Mouse (Mus musculus): ENCODE measurements around the gene Ppm1l. TPM values are rescaled to one million over a fixed set of nuclear protein-coding genes. Genes with fewer than 3 reads are reported as not detected.

Gene Ppm1l
- 31.3 and 31.8 TPM in 2 replicates for total RNA-seq (2014; rRNA removed)
- polyA plus RNA-seq (2015; fragmentation: Nextera tagmentation; extraction: Ambion mirVana): 17.8 and 20.1 TPM in 2 replicates

GRCm38 (mm10) chr3:69316391-69317195 lies at the start of gene Ppm1l:
Gene Ppm1l (plus strand): TSS chr3:69316861.
- H3K9ac ChIP-seq (replicated peaks; ENCODE audit: low read length, poor library complexity, severe bottlenecking): peak within 1 kb of the TSS; percentile 79
- H3K27ac ChIP-seq (ENCODE audit: low read depth, low read length): peak within 1 kb of the TSS; percentile 92
- peak within 1 kb of the TSS; percentile 83 for H3K4me3 ChIP-seq (ENCODE audit: low read depth, low read length)
- peak; percentile 99 for ATAC-seq (ENCODE audit: low FRiP score)
- peak; percentile 95 for DNase-seq (ENCODE audit: low spot score)
- H3K36me3 ChIP-seq (ENCODE audit: insufficient read depth, low read length): no peaks in the 10 kb centered on the region
- H3K4me2 ChIP-seq (ENCODE audit: low read depth, low read length, poor library complexity, severe bottlenecking): peak within 1 kb of the TSS; percentile 87
- H3K9me3 ChIP-seq (ENCODE audit: low read length): no peaks in the 10 kb centered on the region
- peaks cover 10% of the 10 kb centered on the region; the same call in 1 of the 2 replicates for H3K4me1 ChIP-seq (ENCODE audit: insufficient read depth, low read length)
- TF ChIP-seq CTCF (IDR thresholded peaks at IDR 0.05): no peak; the same call in 1 of the 2 replicates
- under 1% methylated on average over 53 of the region's 80 CpGs for WGBS
- no peaks in the 10 kb centered on the region for H3K27me3 ChIP-seq (ENCODE audit: insufficient read depth, low read length)

DNA sequence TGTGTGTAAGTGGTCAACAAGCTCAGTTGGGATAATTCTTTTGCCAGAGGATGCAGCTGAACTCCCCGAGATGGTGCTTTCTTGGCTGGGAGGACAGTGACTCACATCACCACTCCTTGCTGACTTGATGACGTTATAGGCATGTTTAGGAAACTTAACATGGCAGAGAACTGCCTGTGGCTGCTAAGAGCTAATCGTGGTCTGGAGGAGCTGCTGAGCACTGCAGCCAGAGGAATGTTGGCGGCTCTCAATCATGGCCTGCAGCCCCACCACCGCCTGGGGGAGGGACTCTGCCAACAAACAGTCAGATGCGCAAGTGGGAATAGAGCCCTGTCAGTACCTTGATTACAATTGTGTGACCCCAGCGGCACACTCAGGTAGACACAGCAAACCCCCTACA lies 44.8 kb upstream of the Ppm1l start:
- no peaks in the 10 kb centered on the region for H3K9me3 ChIP-seq (ENCODE audit: low read length)

GRCm38 (mm10) chr3:69274018-69274663 lies 42.5 kb upstream of the Ppm1l start:
- Histone ChIP-seq H3K27me3 (ENCODE audit: insufficient read depth, low read length) (no peaks in the 10 kb centered on the region), H3K36me3 (ENCODE audit: insufficient read depth, low read length) (no peaks in the 10 kb centered on the region), H3K27ac (ENCODE audit: low read depth, low read length) (no peak overlapping the region), H3K4me3 (ENCODE audit: low read depth, low read length) (no peak overlapping the region), H3K4me1 (ENCODE audit: insufficient read depth, low read length) (no peaks in the 10 kb centered on the region), H3K9ac (replicated peaks; ENCODE audit: low read length, poor library complexity, severe bottlenecking) (no peak overlapping the region), H3K4me2 (ENCODE audit: low read depth, low read length, poor library complexity, severe bottlenecking) (no peak overlapping the region), H3K9me3 (ENCODE audit: low read length) (no peaks in the 10 kb centered on the region)
- WGBS: 73% methylated on average over 16 of the region's 16 CpGs
- no peak for TF ChIP-seq CTCF (IDR thresholded peaks at IDR 0.05)
- ATAC-seq (ENCODE audit: low FRiP score): peak; percentile 50; the same call in 1 of the 2 replicates
- DNase-seq (ENCODE audit: low spot score): no peak

More for the DNA sequence above, 44.8 kb upstream of the Ppm1l start:
- TF ChIP-seq CTCF (IDR thresholded peaks at IDR 0.05): no peak
- Histone ChIP-seq H3K9ac (replicated peaks; ENCODE audit: low read length, poor library complexity, severe bottlenecking) (no peak overlapping the region), H3K27ac (ENCODE audit: low read depth, low read length) (no peak overlapping the region), H3K27me3 (ENCODE audit: insufficient read depth, low read length) (no peaks in the 10 kb centered on the region), H3K4me3 (ENCODE audit: low read depth, low read length) (no peak overlapping the region), H3K4me2 (ENCODE audit: low read depth, low read length, poor library complexity, severe bottlenecking) (no peak overlapping the region), H3K36me3 (ENCODE audit: insufficient read depth, low read length) (no peaks in the 10 kb centered on the region), H3K4me1 (ENCODE audit: insufficient read depth, low read length) (no peaks in the 10 kb centered on the region)
- ATAC-seq (ENCODE audit: low FRiP score): no peak
- DNase-seq (ENCODE audit: low spot score): no peak
- WGBS: 77% methylated on average over 7 of the region's 7 CpGs

- Histone ChIP-seq H3K4me2 (ENCODE audit: low read depth, low read length, poor library complexity, severe bottlenecking) (no peak overlapping the region), H3K9ac (replicated peaks; ENCODE audit: low read length, poor library complexity, severe bottlenecking) (no peak overlapping the region), H3K36me3 (ENCODE audit: insufficient read depth, low read length) (no peaks in the 10 kb centered on the region), H3K4me1 (ENCODE audit: insufficient read depth, low read length) (no peaks in the 10 kb centered on the region), H3K4me3 (ENCODE audit: low read depth, low read length) (no peak overlapping the region), H3K9me3 (ENCODE audit: low read length) (no peaks in the 10 kb centered on the region), H3K27ac (ENCODE audit: low read depth, low read length) (no peak overlapping the region), H3K27me3 (ENCODE audit: insufficient read depth, low read length) (no peaks in the 10 kb centered on the region)
- TF ChIP-seq CTCF (IDR thresholded peaks at IDR 0.05): no peak
- WGBS: 40% methylated on average over 15 of the region's 15 CpGs
- DNase-seq (ENCODE audit: low spot score) (peak; percentile 40), ATAC-seq (ENCODE audit: low FRiP score) (peak; percentile 77)
Measured at GRCm38 (mm10) chr3:69274664-69275312, 41.9 kb upstream of the Ppm1l start.

- WGBS: 86% methylated on average over 6 of the region's 6 CpGs
Measured at GRCm38 (mm10) chr3:69278648-69279047, 38.0 kb upstream of the Ppm1l start.

More at GRCm38 (mm10) chr3:69278648-69279047, 38.0 kb upstream of the Ppm1l start:
- ATAC-seq (ENCODE audit: low FRiP score): no peak
- no peaks in the 10 kb centered on the region for H3K9me3 ChIP-seq (ENCODE audit: low read length)
- H3K27ac ChIP-seq (ENCODE audit: low read depth, low read length): no peak overlapping the region
- H3K4me1 ChIP-seq (ENCODE audit: insufficient read depth, low read length): no peaks in the 10 kb centered on the region
- H3K4me2 ChIP-seq (ENCODE audit: low read depth, low read length, poor library complexity, severe bottlenecking): no peak overlapping the region
- no peaks in the 10 kb centered on the region for H3K27me3 ChIP-seq (ENCODE audit: insufficient read depth, low read length)
- no peaks in the 10 kb centered on the region for H3K36me3 ChIP-seq (ENCODE audit: insufficient read depth, low read length)
- H3K4me3 ChIP-seq (ENCODE audit: low read depth, low read length): no peak overlapping the region
- DNase-seq (ENCODE audit: low spot score): no peak
- H3K9ac ChIP-seq (replicated peaks; ENCODE audit: low read length, poor library complexity, severe bottlenecking): no peak overlapping the region
- TF ChIP-seq CTCF (IDR thresholded peaks at IDR 0.05): no peak
